Mouse (Mus musculus) urinary bladder, postnatal 14 days (tissue): ENCODE data around the gene Olfr730.

ENCODE experiments used
- DNase-seq: peaks from one replicate; pipeline ENCODE4 v3.0.0; 2021; ENCODE audit warnings: low spot score

The Olfr730 gene

DNA sequence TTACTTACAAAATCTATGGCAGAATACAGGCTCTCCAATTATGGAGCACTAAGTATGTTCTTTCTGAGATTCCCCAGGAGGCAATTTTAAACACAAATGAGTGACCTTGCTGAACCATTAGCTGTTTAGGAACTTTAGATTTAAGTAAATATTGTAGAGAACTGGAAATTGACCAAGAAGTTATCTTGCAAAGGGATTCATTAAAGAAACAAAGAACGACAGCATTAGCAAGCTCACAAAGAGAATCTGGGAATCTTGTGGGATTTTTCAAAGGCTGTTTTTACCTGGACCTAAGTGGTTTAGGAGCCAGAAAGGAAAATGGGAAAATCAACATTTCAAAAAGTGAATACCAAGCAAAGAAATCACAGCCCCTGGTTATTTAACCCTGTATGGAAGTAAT is at the start of gene Olfr730:
Olfr730 (minus strand) TSS at position 101 of the 400 bp plus-strand sequence.
- no peak for DNase-seq

- DNase-seq, result no peak
These were observed 35.2 kb downstream of the Olfr730 start, which contains the start of gene Olfr729 for GRCm38 (mm10) chr14:50152810-50153209. TSS of gene Olfr729 (minus strand) at chr14:50152910.

DNA sequence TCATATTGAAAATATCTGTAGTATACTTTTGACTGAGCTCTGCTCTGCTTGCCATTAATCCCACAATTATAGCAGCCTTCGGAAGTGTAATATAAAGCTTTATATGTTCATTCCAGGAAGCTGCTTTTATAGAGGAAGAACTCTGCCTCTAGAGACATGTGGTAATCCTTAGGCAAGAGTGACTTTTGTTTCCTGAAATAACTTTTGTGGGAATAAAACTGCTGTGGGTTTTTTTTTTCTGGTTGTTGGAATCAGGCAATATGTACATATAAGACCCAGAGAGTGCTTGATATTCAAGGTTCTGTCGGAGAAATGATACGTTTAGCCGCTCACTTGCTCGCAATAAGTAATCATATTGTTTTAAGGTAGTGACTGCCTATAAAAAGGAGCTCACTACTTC is 45.4 kb downstream of the Olfr730 start, which contains the start of gene Olfr728:
Olfr728 (minus strand) TSS at position 101 of the 400 bp plus-strand sequence.
- DNase-seq, result no peak
